ENCODE assay signal across 8 mouse cellular contexts in genomic region chr15:78877810-78878390, GRCm38 (mm10). TPM values are rescaled to one million over a fixed set of nuclear protein-coding genes. Genes with fewer than 3 reads are reported as not detected.
A peak's percentile ranks its signal among the peaks of the same experiment; 100 is the strongest.
DNase-seq lines count a peak whose midpoint lies in the region; ATAC-seq and TF ChIP-seq lines count a peak whose summit lies in the region.

No protein-coding gene starts in this region.

- peak overlapping the region; percentile 66 for H3K4me3 ChIP-seq in forebrain, embryonic 13.5 days
- H3K4me3 ChIP-seq in midbrain, postnatal 0 days (ENCODE audit: low read depth, low read length) = peak overlapping the region; percentile 64

- H3K4me1 ChIP-seq in forebrain, embryonic 13.5 days = peaks cover 47% of the 10 kb centered on the region
- peaks cover 11% of the 10 kb centered on the region for H3K4me1 ChIP-seq in midbrain, postnatal 0 days (ENCODE audit: insufficient read depth, low read length)

- no peaks in the 10 kb centered on the region for H3K27me3 ChIP-seq in forebrain, embryonic 13.5 days
- H3K27me3 ChIP-seq in midbrain, postnatal 0 days (ENCODE audit: insufficient read depth, low read length) = no peaks in the 10 kb centered on the region

- peak; percentile 41 for DNase-seq in adrenal gland, adult 8-10 months
- no peak for DNase-seq in adrenal gland, adult 18-20 months (ENCODE audit: low spot score in 2 of 2)
- peak; percentile 38 for DNase-seq in 3T3-L1 (ENCODE audit: low read depth, low spot score)
- peak; percentile 59 for DNase-seq in kidney, adult 9 months
- no peak for DNase-seq in midbrain, postnatal 0 days (ENCODE audit: low spot score)
- DNase-seq in adrenal gland, postnatal 10 days = no peak

- no peaks in the 10 kb centered on the region for H3K9me3 ChIP-seq in forebrain, embryonic 13.5 days (replicated peaks)
- no peaks in the 10 kb centered on the region for H3K9me3 ChIP-seq in midbrain, postnatal 0 days (ENCODE audit: low read length)

- H3K27ac ChIP-seq in forebrain, embryonic 13.5 days = peak overlapping the region; percentile 98
- H3K27ac ChIP-seq in midbrain, postnatal 0 days (ENCODE audit: low read depth, low read length) = peak overlapping the region; percentile 99

- peak overlapping the region; percentile 83 for H3K9ac ChIP-seq in forebrain, embryonic 13.5 days
- peak overlapping the region; percentile 91 for H3K9ac ChIP-seq in midbrain, postnatal 0 days (replicated peaks; ENCODE audit: low read length, poor library complexity, severe bottlenecking)

- H3K36me3 ChIP-seq in forebrain, embryonic 13.5 days (ENCODE audit: poor library complexity, severe bottlenecking) = peaks cover 31% of the 10 kb centered on the region
- peaks cover 21% of the 10 kb centered on the region for H3K36me3 ChIP-seq in midbrain, postnatal 0 days (ENCODE audit: insufficient read depth, low read length)

- H3K4me2 ChIP-seq in forebrain, embryonic 13.5 days = peak overlapping the region; percentile 85
- H3K4me2 ChIP-seq in midbrain, postnatal 0 days (ENCODE audit: low read depth, low read length, poor library complexity, severe bottlenecking) = peak overlapping the region; percentile 84

- whole genome bisulfite sequencing in forebrain, embryonic 13.5 days = under 1% methylated on average over 15 of the region's 17 CpGs
- 1% methylated on average over 12 of the region's 17 CpGs for WGBS in midbrain, postnatal 0 days

- ATAC-seq in forebrain, embryonic 13.5 days = no peak; the same call in 1 of the 2 replicates
- no peak; the same call in 1 of the 2 replicates for ATAC-seq in midbrain, postnatal 0 days (ENCODE audit: low FRiP score)
- ATAC-seq in megakaryocyte-erythroid progenitor cell, adult 5-6 weeks (replicated peaks; ENCODE audit: low FRiP score, low TSS enrichment, poor library complexity, severe bottlenecking) = no peak

- TF ChIP-seq CTCF in midbrain, postnatal 0 days (IDR thresholded peaks at IDR 0.05) = peak; percentile 12; the same call in 1 of the 2 replicates

RNA-seq across cellular contexts. Expression of gene Gga1, which starts 0.9 kb away (rescaled TPM):
- 10 to 100 TPM; 57.9 to 79.2 (median 66.5) TPM for total RNA-seq in adrenal gland, adult 8-10 months (2022)
- total RNA-seq in adrenal gland, adult 18-20 months (2021) = 10 to 100 TPM; 55.2 to 57.2 TPM
- 50.3 and 53.7 TPM in 2 replicates for polyA plus RNA-seq in forebrain, embryonic 13.5 days (2015; fragmentation: Nextera tagmentation; extraction: Ambion mirVana)
- 37.0 and 42.8 TPM in 2 replicates for total RNA-seq in midbrain, postnatal 0 days (2014; rRNA removed)
- polyA plus RNA-seq in midbrain, postnatal 0 days (2015; fragmentation: Nextera tagmentation; extraction: Ambion mirVana) = 42.4 and 43.4 TPM in 2 replicates
- 30.0 and 47.6 TPM in 2 replicates for total RNA-seq in megakaryocyte-erythroid progenitor cell, adult 5-6 weeks (2014; fragmentation: Nextera tagmentation)
- 7.8 and 10.9 TPM in 2 replicates for total RNA-seq in megakaryocyte-erythroid progenitor cell, adult 5-6 weeks (2017)
- 10 to 100 TPM; 48.8 to 50.6 TPM for total RNA-seq in adrenal gland, postnatal 10 days (2021)

RNA-seq across cellular contexts. Expression of gene Gm49510, which starts 21.6 kb away (rescaled TPM):
- under 1 TPM in 1 of 4 experiments, not detected in 3; 0.45 TPM for total RNA-seq in adrenal gland, adult 8-10 months (2022)
- total RNA-seq in adrenal gland, adult 18-20 months (2021) = not detected
- 0.15 and 0.16 TPM in 2 replicates for polyA plus RNA-seq in forebrain, embryonic 13.5 days (2015; fragmentation: Nextera tagmentation; extraction: Ambion mirVana)
- 1.7 TPM in 1 of 2 replicates, not detected in the other for total RNA-seq in midbrain, postnatal 0 days (2014; rRNA removed)
- 0.17 TPM in 1 of 2 replicates, not detected in the other for polyA plus RNA-seq in midbrain, postnatal 0 days (2015; fragmentation: Nextera tagmentation; extraction: Ambion mirVana)
- not detected in 2 replicates for total RNA-seq in megakaryocyte-erythroid progenitor cell, adult 5-6 weeks (2014; fragmentation: Nextera tagmentation)
- total RNA-seq in megakaryocyte-erythroid progenitor cell, adult 5-6 weeks (2017) = 2.6 TPM in 1 of 2 replicates, not detected in the other
- total RNA-seq in adrenal gland, postnatal 10 days (2021) = not detected

RNA-seq across cellular contexts. Expression of gene Sh3bp1, which starts 21.7 kb away (rescaled TPM):
- total RNA-seq in adrenal gland, adult 8-10 months (2022) = 10 to 100 TPM in 2 of 4 experiments, 1 to 10 TPM in 2; 8.5 to 23.0 (median 15.2) TPM
- total RNA-seq in adrenal gland, adult 18-20 months (2021) = 1 to 10 TPM; 4.1 to 6.5 TPM
- polyA plus RNA-seq in forebrain, embryonic 13.5 days (2015; fragmentation: Nextera tagmentation; extraction: Ambion mirVana) = 3.7 and 5.4 TPM in 2 replicates
- total RNA-seq in midbrain, postnatal 0 days (2014; rRNA removed) = 4.2 and 4.5 TPM in 2 replicates
- polyA plus RNA-seq in midbrain, postnatal 0 days (2015; fragmentation: Nextera tagmentation; extraction: Ambion mirVana) = 4.0 and 4.7 TPM in 2 replicates
- 31.8 and 53.7 TPM in 2 replicates for total RNA-seq in megakaryocyte-erythroid progenitor cell, adult 5-6 weeks (2014; fragmentation: Nextera tagmentation)
- 11.4 and 11.6 TPM in 2 replicates for total RNA-seq in megakaryocyte-erythroid progenitor cell, adult 5-6 weeks (2017)
- 10 to 100 TPM; 11.7 to 17.1 TPM for total RNA-seq in adrenal gland, postnatal 10 days (2021)

RNA-seq across cellular contexts. Expression of gene Lgals2, which starts 22.6 kb away (rescaled TPM):
- not detected for total RNA-seq in adrenal gland, adult 8-10 months (2022)
- total RNA-seq in adrenal gland, adult 18-20 months (2021) = under 1 TPM in 1 of 2 experiments, not detected in 1; 0.54 TPM
- not detected in 2 replicates for polyA plus RNA-seq in forebrain, embryonic 13.5 days (2015; fragmentation: Nextera tagmentation; extraction: Ambion mirVana)
- total RNA-seq in midbrain, postnatal 0 days (2014; rRNA removed) = not detected in 2 replicates
- polyA plus RNA-seq in midbrain, postnatal 0 days (2015; fragmentation: Nextera tagmentation; extraction: Ambion mirVana) = not detected in 2 replicates
- total RNA-seq in megakaryocyte-erythroid progenitor cell, adult 5-6 weeks (2014; fragmentation: Nextera tagmentation) = not detected in 2 replicates
- total RNA-seq in megakaryocyte-erythroid progenitor cell, adult 5-6 weeks (2017) = not detected in 2 replicates
- total RNA-seq in adrenal gland, postnatal 10 days (2021) = 1 to 10 TPM; 1.8 to 5.1 TPM

RNA-seq across cellular contexts. Expression of gene Cdc42ep1, which starts 35.5 kb away (rescaled TPM):
- total RNA-seq in adrenal gland, adult 8-10 months (2022) = 10 to 100 TPM; 41.2 to 85.0 (median 65.8) TPM
- 10 to 100 TPM; 36.2 to 53.1 TPM for total RNA-seq in adrenal gland, adult 18-20 months (2021)
- polyA plus RNA-seq in forebrain, embryonic 13.5 days (2015; fragmentation: Nextera tagmentation; extraction: Ambion mirVana) = 5.0 and 5.5 TPM in 2 replicates
- total RNA-seq in midbrain, postnatal 0 days (2014; rRNA removed) = 14.1 and 14.9 TPM in 2 replicates
- 14.8 and 14.9 TPM in 2 replicates for polyA plus RNA-seq in midbrain, postnatal 0 days (2015; fragmentation: Nextera tagmentation; extraction: Ambion mirVana)
- total RNA-seq in megakaryocyte-erythroid progenitor cell, adult 5-6 weeks (2014; fragmentation: Nextera tagmentation) = 0.77 TPM in 1 of 2 replicates, not detected in the other
- not detected in 2 replicates for total RNA-seq in megakaryocyte-erythroid progenitor cell, adult 5-6 weeks (2017)
- 10 to 100 TPM; 40.9 to 48.6 TPM for total RNA-seq in adrenal gland, postnatal 10 days (2021)

Comparison
In these comparisons a context has a peak if more than half of its experiments do, and no peak if none do; other contexts are left out.
1. DNase-seq: peak in adrenal gland, adult 8-10 months (single experiment), 3T3-L1 (single experiment) and kidney, adult 9 months (single experiment); none in adrenal gland, adult 18-20 months (0 of 2), midbrain, postnatal 0 days (single experiment) and adrenal gland, postnatal 10 days (single experiment).